Mouse (Mus musculus) kidney, adult 2 months (tissue): ENCODE results near the gene Nptn. TPM values are rescaled to one million over a fixed set of nuclear protein-coding genes. Genes with fewer than 3 reads are reported as not detected.

Source experiments
- DNase-seq: peaks from one replicate; pipeline ENCODE4 v3.0.0; 2021
- H3K27ac ChIP-seq: fragments of 200-500 bp; 2 replicates; pipeline ENCODE4 v1.5.1; 2012; ENCODE audit warnings: low read depth, low read length, control low read depth, inconsistent platforms; ENCODE audit not compliant: insufficient read depth
- H3K27me3 ChIP-seq: fragments of 200-500 bp; replicated peaks from 2 replicates; pipeline ENCODE4 v1.6.1; 2012; ENCODE audit warnings: mild to moderate bottlenecking, moderate library complexity, low read length, inconsistent platforms; ENCODE audit not compliant: control insufficient read depth, insufficient read depth
- H3K36me3 ChIP-seq: fragments of 200-500 bp; 2 replicates; pipeline ENCODE4 v1.6.1; 2012; ENCODE audit warnings: mild to moderate bottlenecking, moderate library complexity, low read length, inconsistent platforms; ENCODE audit not compliant: control insufficient read depth, insufficient read depth
- H3K4me1 ChIP-seq: fragments of 200-500 bp; 2 replicates; pipeline ENCODE4 v1.6.1; 2011; ENCODE audit warnings: low read length; ENCODE audit not compliant: control insufficient read depth, insufficient read depth
- H3K4me3 ChIP-seq: fragments of 200-500 bp; 2 replicates; pipeline ENCODE4 v1.5.1; 2011; ENCODE audit warnings: mild to moderate bottlenecking, low read depth, low read length, control low read depth; ENCODE audit not compliant: insufficient read depth
- CTCF ChIP-seq: fragments of 200-500 bp; conservative IDR thresholded peaks from 2 replicates; pipeline ENCODE4 v1.5.1; 2011; ENCODE audit warnings: low read depth, mild to moderate bottlenecking, control low read depth, low read length, moderate library complexity, mixed read lengths; ENCODE audit not compliant: insufficient read depth, insufficient read length
- POLR2A ChIP-seq: fragments of 200-500 bp; IDR thresholded peaks from one replicate; pipeline ENCODE4 v1.6.1; 2011; ENCODE audit warnings: low read depth, low read length, control low read depth
- whole genome bisulfite sequencing: fragments of 180-500 bp; shearing (Covaris S2); methylation state at CpG from one replicate; pipeline ENCODE4 v1.1.7; 2018; 5-methylcytosine and 5-hydroxymethylcytosine counted together
- polyA plus RNA-seq: library from polyadenylated mRNA; depleted of rRNA; stranded (reverse); fragments of >200 nt; gene quantifications from 2 replicates; pipeline ENCODE4 v1.2.3, GENCODE M21; 2012; rRNA removed

The Nptn gene
- polyA plus RNA-seq, 1 experiment, result 450 TPM

DNA sequence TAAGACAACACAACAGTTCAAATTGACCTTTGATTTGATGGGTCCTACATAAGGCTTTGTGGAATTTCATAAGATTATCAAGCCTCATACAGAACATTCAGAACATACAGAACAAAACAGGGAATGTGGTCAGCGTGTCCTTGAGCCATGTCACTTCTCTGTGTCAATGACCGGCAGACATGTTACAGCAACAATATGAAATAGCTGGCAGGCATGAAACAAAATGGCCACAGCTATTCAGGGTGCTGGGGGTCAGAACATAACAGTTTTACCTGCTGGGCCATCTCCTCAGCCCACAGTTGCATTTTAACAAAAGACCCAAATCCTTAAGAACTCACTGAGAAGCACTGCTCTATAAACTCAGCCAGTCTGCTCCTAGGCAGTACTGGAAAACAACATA is 116.4 kb downstream of the Nptn start:
- TF ChIP-seq POLR2A, result no peak
- no peak for TF ChIP-seq CTCF
- no peak overlapping the region for H3K4me3 ChIP-seq
- DNase-seq, result no peak
- no peaks in the 10 kb centered on the region for H3K36me3 ChIP-seq
- no peaks in the 10 kb centered on the region for H3K27me3 ChIP-seq
- H3K27ac ChIP-seq, result no peak overlapping the region
- WGBS, result 93% methylated on average over 2 of the region's 2 CpGs
- H3K4me1 ChIP-seq, result no peaks in the 10 kb centered on the region

DNA sequence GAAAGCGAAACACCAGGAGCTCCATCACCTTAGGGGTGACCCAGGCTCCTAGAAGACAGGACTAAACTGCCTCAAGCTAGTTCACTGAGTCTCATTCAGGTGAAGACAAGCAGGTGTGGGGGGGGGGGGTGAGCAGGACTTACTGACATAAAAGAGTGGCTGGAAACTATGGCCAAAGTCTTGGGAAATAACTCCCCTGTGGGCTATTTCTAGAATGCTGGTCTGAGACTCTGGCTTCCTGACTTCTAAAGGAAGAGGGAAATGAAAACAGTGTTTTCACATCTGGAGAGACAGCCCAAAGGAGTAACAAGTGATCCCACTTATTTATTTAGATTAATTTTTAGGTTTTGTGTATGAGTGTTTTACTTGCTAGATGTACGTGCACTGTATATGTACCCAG is 119.7 kb downstream of the Nptn start:
- Histone ChIP-seq H3K27me3 (no peaks in the 10 kb centered on the region), H3K4me3 (no peak overlapping the region), H3K4me1 (no peaks in the 10 kb centered on the region), H3K27ac (no peak overlapping the region), H3K36me3 (no peaks in the 10 kb centered on the region)
- WGBS, result 92% methylated on average over 2 of the region's 2 CpGs
- no peak for TF ChIP-seq POLR2A
- TF ChIP-seq CTCF, result no peak
- no peak for DNase-seq

GRCm38 (mm10) chr9:58703766-58704165 is 121.7 kb downstream of the Nptn start:
- TF ChIP-seq POLR2A (no peak), CTCF (no peak)
- Histone ChIP-seq H3K36me3 (no peaks in the 10 kb centered on the region), H3K27me3 (no peaks in the 10 kb centered on the region), H3K4me3 (no peak overlapping the region), H3K27ac (no peak overlapping the region), H3K4me1 (no peaks in the 10 kb centered on the region)
- DNase-seq, result no peak
- WGBS, result 85% methylated on average over 7 of the region's 7 CpGs

DNA sequence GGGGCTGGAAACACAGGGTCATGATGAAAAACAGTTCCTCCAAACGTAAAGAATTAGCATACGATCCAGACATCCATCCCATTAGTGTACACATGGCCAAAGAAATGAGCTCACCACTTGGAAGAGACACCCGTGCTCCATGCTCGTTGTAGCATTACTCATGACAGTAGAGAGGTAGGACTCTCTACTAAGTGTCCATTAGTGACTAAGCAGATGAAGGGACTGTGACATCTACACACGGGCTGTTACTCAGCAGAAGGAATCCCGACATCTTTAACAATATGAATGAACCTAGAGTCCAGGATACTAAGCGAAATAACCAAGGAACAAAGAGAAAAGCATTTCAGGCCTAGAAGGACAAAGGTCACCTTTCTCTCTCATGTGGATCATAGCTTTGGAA is 124.0 kb downstream of the Nptn start:
- 71% methylated on average over 7 of the region's 7 CpGs for WGBS

More for the DNA sequence above, 124.0 kb downstream of the Nptn start:
- H3K27ac ChIP-seq, result no peak overlapping the region
- no peak overlapping the region for H3K4me3 ChIP-seq
- TF ChIP-seq CTCF (no peak), POLR2A (no peak)
- H3K4me1 ChIP-seq, result no peaks in the 10 kb centered on the region
- DNase-seq, result no peak
- no peaks in the 10 kb centered on the region for H3K27me3 ChIP-seq
- H3K36me3 ChIP-seq, result no peaks in the 10 kb centered on the region

Other genes with a start within 250 kb of the Nptn start
- gene Tbc1d21, start 211.8 kb upstream of the Nptn start, polyA plus RNA-seq, result not detected in 2 replicates
- 2.7 and 2.9 TPM in 2 replicates for gene Insyn1, start 93.6 kb upstream of the Nptn start, polyA plus RNA-seq
- gene Cd276, start 26.8 kb upstream of the Nptn start, polyA plus RNA-seq, result 1.3 TPM in 2 replicates
- gene Rec114, start 161.7 kb downstream of the Nptn start, polyA plus RNA-seq, result 0.50 TPM in 1 of 2 replicates, not detected in the other
- gene Hcn4, start 241.2 kb downstream of the Nptn start, polyA plus RNA-seq, result 0.25 and 0.30 TPM in 2 replicates